Mouse (Mus musculus): ENCODE data around the gene Muc13.

GRCm38 (mm10) chr16:33829842-33830511, 36.1 kb downstream of the Muc13 start:
- no peak for TF ChIP-seq CTCF (IDR thresholded peaks at IDR 0.05; ENCODE audit: low read depth)
- TF ChIP-seq EP300 (IDR thresholded peaks at IDR 0.05; ENCODE audit: low read depth) = no peak
